Mouse (Mus musculus) urinary bladder, adult 2 months (tissue): ENCODE data around the gene A1bg. TPM values are rescaled to one million over a fixed set of nuclear protein-coding genes. Genes with fewer than 3 reads are reported as not detected.

Experiments
- DNase-seq: peaks from one replicate; pipeline ENCODE4 v3.0.0; 2022; ENCODE audit warnings: low spot score
- polyA plus RNA-seq: library from polyadenylated mRNA; depleted of rRNA; stranded (reverse); fragments of >200 nt; gene quantifications from 2 replicates; pipeline ENCODE4 v1.2.3, GENCODE M21; 2012; rRNA removed

A1bg gene
- polyA plus RNA-seq: not detected in 2 replicates

DNA sequence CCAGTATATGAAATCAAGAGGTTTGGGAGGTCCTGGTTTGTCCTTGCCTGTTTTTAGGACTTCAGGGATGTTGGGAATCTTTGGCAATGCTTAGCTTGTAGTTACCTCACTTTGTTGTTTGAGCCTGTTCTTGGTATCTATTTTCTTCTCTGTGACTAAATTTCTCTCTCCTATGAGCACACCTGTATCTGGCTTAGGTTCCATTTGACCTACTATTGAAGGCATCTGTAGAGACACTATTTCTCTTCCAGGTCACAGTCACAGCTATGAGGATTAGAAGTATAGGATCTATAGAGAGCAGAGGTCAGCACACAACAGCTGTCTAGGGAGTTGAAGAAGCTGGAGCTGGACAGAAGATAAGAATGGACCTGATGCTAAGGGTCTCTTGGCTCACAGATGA is at the start of gene A1bg:
Gene A1bg, minus strand, starts transcription at position 101 of the 400 bp plus-strand sequence.
- no peak for DNase-seq

DNA sequence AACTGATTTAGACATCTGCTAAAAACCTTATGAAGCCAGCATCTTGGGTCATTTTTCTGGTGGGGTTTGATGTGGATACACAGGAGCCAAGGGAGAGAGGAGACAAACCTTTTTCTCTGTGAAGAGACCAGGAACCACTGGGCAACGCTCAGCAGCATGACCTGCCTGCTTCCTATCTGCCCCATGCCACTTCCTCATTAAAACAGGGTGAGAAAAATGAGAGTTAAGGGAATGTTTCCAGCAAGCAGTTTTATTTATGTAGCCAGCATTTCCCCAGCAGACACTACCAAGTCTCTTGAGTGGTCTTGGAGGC is 45.7 kb upstream of the A1bg start:
- DNase-seq: no peak

DNA sequence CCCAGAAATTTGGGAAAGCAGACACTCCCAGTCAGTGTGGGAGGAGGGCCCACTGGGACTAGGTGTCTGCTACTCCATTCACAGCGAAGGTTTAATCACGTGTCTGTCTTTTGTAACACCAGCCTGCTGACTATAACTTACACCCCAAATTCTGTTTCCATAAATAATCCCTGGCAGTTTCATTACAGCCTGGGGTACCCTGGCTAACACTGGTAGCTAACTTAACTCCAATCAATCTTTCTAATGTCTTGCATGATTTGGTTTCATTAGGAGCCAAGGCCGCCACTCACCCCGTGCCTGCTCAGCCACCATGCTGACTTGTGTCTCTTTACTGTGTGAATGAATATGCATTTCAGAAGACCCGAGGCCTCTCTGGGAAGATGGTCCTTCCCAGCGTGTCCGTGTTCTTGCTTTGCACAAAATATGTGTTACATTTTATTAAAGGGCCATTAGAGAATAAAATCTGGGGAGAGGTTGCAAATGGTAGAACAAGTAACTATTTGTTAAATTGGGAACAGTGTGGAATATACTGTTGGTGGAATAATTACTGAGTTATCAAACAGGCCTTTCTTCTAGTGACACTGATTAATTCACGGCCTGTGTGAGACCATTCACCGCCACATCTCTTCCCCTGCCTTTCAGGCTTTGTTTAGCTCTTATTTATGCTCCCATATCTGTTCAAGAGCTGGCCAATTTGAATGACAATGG is 45.2 kb upstream of the A1bg start:
- no peak for DNase-seq

- DNase-seq: no peak
Observed at GRCm38 (mm10) chr15:60925686-60926085, 2.9 kb upstream of the A1bg start.

GRCm38 (mm10) chr15:60903763-60904697 is 18.8 kb downstream of the A1bg start:
- DNase-seq: no peak

DNA sequence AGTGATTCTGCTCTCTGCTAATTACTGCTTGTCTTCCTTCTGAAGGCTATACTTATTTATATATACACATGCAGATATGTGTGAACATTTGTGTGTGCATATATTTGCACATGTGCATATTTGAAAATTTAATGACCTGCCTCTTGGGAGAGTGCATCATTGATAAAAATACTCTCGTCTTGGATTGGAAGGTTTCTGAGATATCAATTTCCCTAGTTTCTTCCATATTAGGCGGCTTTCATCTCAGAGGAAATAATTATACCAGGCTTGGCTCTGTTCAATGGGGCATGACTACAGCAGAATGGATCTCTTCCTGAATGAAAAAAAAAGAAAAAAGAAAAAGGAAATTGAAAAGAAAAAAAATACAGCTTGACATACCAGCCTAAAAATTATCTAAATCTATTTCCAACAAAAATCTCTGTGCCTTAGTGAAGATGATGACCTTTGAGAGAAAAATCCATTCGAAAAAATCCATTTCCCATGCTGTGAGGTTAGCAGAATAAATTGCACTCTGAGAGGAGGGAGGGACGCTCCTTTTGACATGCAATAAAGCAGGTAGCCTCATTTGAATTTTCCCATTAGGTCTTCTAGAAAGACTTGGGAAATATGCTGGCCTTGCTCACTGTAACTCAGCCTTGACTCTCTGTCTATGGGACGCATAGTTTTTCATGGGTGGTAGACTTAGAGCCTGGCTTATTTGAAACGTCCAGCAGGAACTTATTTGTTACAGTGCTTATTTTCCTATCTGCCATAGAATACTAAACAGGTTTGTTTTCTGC is 24.4 kb downstream of the A1bg start:
- no peak for DNase-seq

- no peak for DNase-seq
Observed at GRCm38 (mm10) chr15:60896040-60896439, 26.8 kb downstream of the A1bg start.

GRCm38 (mm10) chr15:60892976-60893463 is 29.8 kb downstream of the A1bg start:
- no peak for DNase-seq

- no peak for DNase-seq
Observed at GRCm38 (mm10) chr15:60888724-60889123, 34.1 kb downstream of the A1bg start.

GRCm38 (mm10) chr15:60875721-60876120 is 47.1 kb downstream of the A1bg start:
- DNase-seq: no peak

DNA sequence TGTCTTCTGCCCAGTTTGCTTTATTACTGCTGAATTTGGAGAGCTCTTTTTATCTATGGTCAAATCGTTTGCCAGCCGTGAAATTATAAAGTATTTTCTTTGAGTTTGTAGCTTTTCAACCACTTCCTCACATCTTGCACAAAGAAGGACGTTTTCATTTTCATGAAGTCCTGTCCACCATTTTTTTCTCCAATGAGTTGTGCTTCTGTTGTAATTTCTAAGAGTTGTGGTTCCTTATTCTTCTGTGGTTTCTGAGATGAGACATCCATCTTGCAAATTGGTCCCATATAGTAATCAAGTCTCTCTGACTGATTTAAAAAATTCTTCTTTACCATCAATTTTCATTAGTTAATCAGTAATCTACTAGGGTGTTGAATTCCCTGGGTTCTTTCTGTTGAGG is 60.4 kb downstream of the A1bg start:
- no peak for DNase-seq

- DNase-seq: no peak
Observed at GRCm38 (mm10) chr15:60855112-60855511, 67.7 kb downstream of the A1bg start.

GRCm38 (mm10) chr15:60854151-60854550 is 68.7 kb downstream of the A1bg start:
- DNase-seq: no peak

- no peak for DNase-seq
Observed at GRCm38 (mm10) chr15:60853231-60853999, 69.4 kb downstream of the A1bg start, which contains the start of gene Fam84b. Gene Fam84b (minus strand): TSS chr15:60853778.

DNA sequence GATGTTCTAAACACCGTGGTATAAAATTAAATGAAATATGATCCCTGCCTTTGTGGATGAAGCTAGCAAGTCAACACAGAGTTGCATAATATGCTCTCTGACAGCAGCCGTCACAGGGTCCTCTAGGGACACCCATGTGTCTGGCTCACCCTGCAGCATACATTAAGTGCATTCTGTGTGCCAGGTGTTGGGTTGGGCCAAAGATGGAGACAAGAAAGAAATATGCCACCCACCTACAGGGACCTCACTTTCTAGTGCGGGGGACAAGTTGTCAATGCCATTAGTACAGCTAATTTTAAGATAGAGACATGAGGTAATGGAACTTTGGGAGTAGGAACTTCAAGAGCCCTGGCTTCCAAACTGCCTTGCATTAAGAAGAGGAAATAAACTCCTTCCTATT is 74.2 kb downstream of the A1bg start:
- no peak for DNase-seq

Other genes starting within 250 kb of the A1bg start
- 17.7 and 18.8 TPM in 2 replicates for gene Fam84b, start 69.2 kb downstream of the A1bg start, polyA plus RNA-seq